Mouse (Mus musculus): ENCODE data around the gene Ets2. TPM values are rescaled to one million over a fixed set of nuclear protein-coding genes. Genes with fewer than 3 reads are reported as not detected.

The Ets2 gene
- polyA plus RNA-seq, 1 experiment: 113 TPM

DNA sequence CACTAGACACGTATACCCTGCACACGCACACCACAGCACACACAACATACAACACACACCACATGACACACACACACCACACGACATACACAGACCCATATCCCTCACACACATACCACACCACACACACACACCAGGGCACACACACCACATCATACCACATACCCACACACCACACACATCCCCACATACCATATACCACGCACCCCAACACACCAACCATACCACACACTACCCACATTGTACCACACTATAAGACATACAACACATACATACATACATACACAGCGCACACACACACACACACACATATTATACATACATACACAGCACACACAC is 68.1 kb downstream of the Ets2 start:
- WGBS: 86% methylated on average over 5 of the region's 5 CpGs
- H3K4me3 ChIP-seq (replicated peaks; ENCODE audit: extremely low read depth, low read depth, low read length): no peak overlapping the region

DNA sequence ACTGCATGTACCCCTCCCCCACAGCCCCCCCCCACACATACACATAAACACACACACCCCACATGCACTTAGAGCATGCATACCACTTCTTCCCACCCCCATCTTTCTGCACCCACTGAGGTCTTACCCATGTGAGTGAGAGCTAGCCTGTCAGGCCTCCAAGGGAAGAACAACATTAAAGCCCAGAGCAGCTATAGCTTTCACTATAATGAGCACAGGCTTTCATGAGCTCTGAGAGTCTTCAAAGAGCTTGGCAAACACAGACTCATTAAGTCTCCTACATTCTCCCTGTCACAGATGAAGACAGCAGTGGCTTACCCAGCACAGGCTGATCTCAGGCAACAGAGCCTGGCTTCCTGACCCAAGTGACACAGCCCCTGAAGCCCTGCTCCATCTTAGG is 68.5 kb downstream of the Ets2 start:
- no peak for TF ChIP-seq CTCF (IDR thresholded peaks at IDR 0.05; ENCODE audit: insufficient read depth, low read length)
- no peak for TF ChIP-seq POLR2A (IDR thresholded peaks at IDR 0.05; ENCODE audit: borderline replicate concordance, extremely low read depth, low read depth, low read length)
- Histone ChIP-seq H3K4me3 (replicated peaks; ENCODE audit: extremely low read depth, low read depth, low read length) (no peak overlapping the region), H3K4me1 (ENCODE audit: control insufficient read depth, insufficient read depth, low read length) (peaks cover 7% of the 10 kb centered on the region)
- no peak for DNase-seq

More for the DNA sequence above, 68.1 kb downstream of the Ets2 start:
- no peak for TF ChIP-seq POLR2A (IDR thresholded peaks at IDR 0.05; ENCODE audit: borderline replicate concordance, extremely low read depth, low read depth, low read length)
- no peak for DNase-seq
- peaks cover 7% of the 10 kb centered on the region for H3K4me1 ChIP-seq (ENCODE audit: control insufficient read depth, insufficient read depth, low read length)

Other genes starting within 250 kb of the Ets2 start
- 77.8 and 82.7 TPM in 2 replicates for gene Erg, start 115.5 kb upstream of the Ets2 start, polyA plus RNA-seq (2012; rRNA removed)

Measured in lung, adult 2 months (tissue).